Mouse (Mus musculus): ENCODE measurements around the gene Olfr78.

GRCm38 (mm10) chr7:102803180-102803579 lies 43.9 kb upstream of the Olfr78 start, which contains the start of gene Olfr564:
- TF ChIP-seq CTCF (conservative IDR thresholded peaks at IDR 0.05; ENCODE audit: low read length) (no peak), POU5F1 (IDR thresholded peaks at IDR 0.05; ENCODE audit: borderline replicate concordance, low read length) (no peak)
